In genomic region chr14:21772506-21773281, GRCm38 (mm10) we compare ENCODE assay signal across 25 mouse cellular contexts. TPM values are rescaled to one million over a fixed set of nuclear protein-coding genes. Genes with fewer than 3 reads are reported as not detected.
DNase-seq lines count a peak whose midpoint lies in the region.
"Had no signal": no experiment of that assay in that cellular context is flagged by ENCODE, and none has a peak within 500 bp of the region (broad histone marks: within the 10 kb centered on the region; RNA-seq: fewer than 3 reads in every experiment).

No protein-coding gene starts in this region.

- intact Hi-C loops in gastrocnemius, postnatal 14 days (cut with DNase I; ENCODE audit: low total_unique reads): no loop called here

- peak; percentile 31 for DNase-seq in embryo, embryonic 10 days (ENCODE audit: low spot score)
- DNase-seq in embryo, embryonic 10.5 days (ENCODE audit: low spot score): no peak
- DNase-seq in gastrocnemius, postnatal 14 days: peak; percentile 34
- no peak for DNase-seq in gastrocnemius, postnatal 4 days (ENCODE audit: low spot score in 2 of 2)
- DNase-seq in Muller cell, postnatal 12 days (ENCODE audit: inconsistent ontology term): peak; percentile 94
- peak; percentile 66 for DNase-seq in retina, embryonic 14.5 days (ENCODE audit: low spot score)
- DNase-seq in thymus, postnatal 25 days: no peak
- DNase-seq: adrenal gland, postnatal 10 days; cerebellum, adult 18-20 months; cerebellum, postnatal 14 days; forebrain, postnatal 0 days; heart, adult 2 months; kidney, adult 2 months; kidney, postnatal 36 days; liver; lung, adult 2 months; lung, postnatal 10 days; right cerebral cortex, postnatal 25 days had no signal

RNA-seq across cellular contexts. Expression of gene Dusp13, which starts 21.7 kb away (rescaled TPM):
- total RNA-seq in gastrocnemius, postnatal 14 days (2021): 10 to 100 TPM; 34.8 to 38.0 TPM
- total RNA-seq in gastrocnemius, postnatal 4 days (2021): 10 to 100 TPM; 15.0 to 15.6 TPM
- total RNA-seq: CH12.LX; hindbrain, postnatal 0 days; left cerebral cortex, postnatal 36 days; megakaryocyte-erythroid progenitor cell, adult 5-6 weeks had no signal

RNA-seq across cellular contexts. Expression of gene Samd8, which starts 22.4 kb away (rescaled TPM):
- 10 to 100 TPM; 23.7 to 25.7 TPM for total RNA-seq in gastrocnemius, postnatal 14 days (2021)
- total RNA-seq in gastrocnemius, postnatal 4 days (2021): 10 to 100 TPM; 22.4 to 22.8 TPM

RNA-seq across cellular contexts. Expression of gene Vdac2, which starts 52.3 kb away (rescaled TPM):
- total RNA-seq in gastrocnemius, postnatal 14 days (2021): 100 to 1,000 TPM; 298 to 320 TPM
- 100 to 1,000 TPM; 266 to 297 TPM for total RNA-seq in gastrocnemius, postnatal 4 days (2021)

RNA-seq across cellular contexts. Expression of gene Dupd1, which starts 58.3 kb away (rescaled TPM):
- 10 to 100 TPM; 94.9 to 98.0 TPM for total RNA-seq in gastrocnemius, postnatal 14 days (2021)
- 10 to 100 TPM; 21.4 to 27.1 TPM for total RNA-seq in gastrocnemius, postnatal 4 days (2021)
- total RNA-seq: CH12.LX; ES-E14; heart, adult 2 months; heart, postnatal 25 days; hindbrain, postnatal 0 days; left cerebral cortex, adult 8-10 months; megakaryocyte-erythroid progenitor cell, adult 5-6 weeks had no signal

Comparison
In these comparisons a context has a peak if more than half of its experiments do, and no peak if none do; other contexts are left out.
1. DNase-seq: peak in embryo, embryonic 10 days (single experiment), gastrocnemius, postnatal 14 days (single experiment), Muller cell, postnatal 12 days (single experiment) and retina, embryonic 14.5 days (single experiment); none in embryo, embryonic 10.5 days (single experiment), gastrocnemius, postnatal 4 days (0 of 2) and thymus, postnatal 25 days (single experiment).